Mouse (Mus musculus) adipocyte (in vitro differentiated cells): ENCODE results near the gene Tm2d3.

Experiments used
- DNase-seq: peaks from one replicate; pipeline ENCODE4 v3.0.0-alpha.2; 2016; ENCODE audit warnings: low spot score

The Tm2d3 gene

DNA sequence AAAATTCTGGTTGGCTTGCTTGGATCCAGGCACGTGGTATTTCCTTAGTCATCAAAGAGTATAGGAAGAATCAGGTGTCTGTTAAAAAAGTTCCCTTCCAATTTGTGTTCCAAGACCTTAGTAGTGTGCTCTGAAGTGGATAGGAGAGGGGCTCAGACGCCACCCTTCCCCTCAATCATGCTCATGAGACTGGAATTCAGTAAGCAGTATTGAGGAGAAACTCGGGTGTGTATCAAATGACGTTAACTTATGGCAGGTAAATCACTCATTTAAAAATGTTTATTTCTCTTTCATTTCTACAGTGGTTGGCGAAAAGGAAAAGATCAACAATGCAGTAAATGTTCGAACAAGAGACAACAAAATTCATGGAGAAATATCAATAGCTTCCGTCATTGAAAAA is at the start of gene Tm2d3:
TSS of gene Tm2d3 (plus strand) at position 301 of the 400 bp plus-strand sequence.
- DNase-seq, result no peak

DNA sequence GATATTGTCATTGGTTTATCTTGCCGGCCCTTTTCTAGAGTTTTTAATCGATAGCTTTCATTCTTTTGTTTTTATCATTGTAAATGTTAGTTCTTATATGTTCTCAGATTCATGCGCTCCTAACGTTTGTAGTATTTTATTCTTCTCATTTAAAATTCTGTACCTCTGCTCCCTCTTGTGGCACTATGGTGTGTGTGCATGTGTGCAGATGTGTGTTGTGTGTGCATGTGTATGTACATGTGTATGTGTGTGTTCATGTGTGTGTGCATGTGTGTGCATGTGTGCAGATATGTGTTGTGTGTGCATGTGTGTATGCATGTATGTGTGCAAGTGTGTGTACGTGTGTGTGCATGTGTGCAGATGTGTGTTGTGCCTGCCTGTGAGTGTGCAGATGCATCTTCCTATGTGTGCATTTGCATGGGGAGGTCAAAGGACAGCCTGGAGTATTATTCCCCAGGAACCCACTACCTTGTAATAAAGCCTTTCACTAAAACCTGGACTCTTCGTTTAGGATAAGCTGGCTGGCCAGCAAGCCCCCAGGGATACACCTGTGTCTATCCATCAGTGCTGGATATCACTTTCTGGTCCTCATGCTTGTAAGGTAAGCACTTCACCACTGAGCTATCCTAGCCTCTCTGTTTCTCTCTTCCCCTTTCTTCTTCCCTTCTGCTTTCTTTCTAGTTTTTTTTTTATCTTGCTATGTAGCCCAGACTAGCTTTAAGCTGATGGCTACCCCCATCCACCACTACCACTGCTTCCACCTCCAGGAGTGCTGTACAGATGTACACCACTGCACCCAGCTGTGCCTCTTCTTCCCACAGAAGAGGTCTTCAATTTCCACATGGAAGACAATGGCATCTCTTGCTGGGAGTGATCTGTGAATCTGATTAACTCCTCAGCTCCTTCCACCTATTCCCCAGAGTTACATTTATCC is 48.3 kb upstream of the Tm2d3 start:
- DNase-seq, result no peak

DNA sequence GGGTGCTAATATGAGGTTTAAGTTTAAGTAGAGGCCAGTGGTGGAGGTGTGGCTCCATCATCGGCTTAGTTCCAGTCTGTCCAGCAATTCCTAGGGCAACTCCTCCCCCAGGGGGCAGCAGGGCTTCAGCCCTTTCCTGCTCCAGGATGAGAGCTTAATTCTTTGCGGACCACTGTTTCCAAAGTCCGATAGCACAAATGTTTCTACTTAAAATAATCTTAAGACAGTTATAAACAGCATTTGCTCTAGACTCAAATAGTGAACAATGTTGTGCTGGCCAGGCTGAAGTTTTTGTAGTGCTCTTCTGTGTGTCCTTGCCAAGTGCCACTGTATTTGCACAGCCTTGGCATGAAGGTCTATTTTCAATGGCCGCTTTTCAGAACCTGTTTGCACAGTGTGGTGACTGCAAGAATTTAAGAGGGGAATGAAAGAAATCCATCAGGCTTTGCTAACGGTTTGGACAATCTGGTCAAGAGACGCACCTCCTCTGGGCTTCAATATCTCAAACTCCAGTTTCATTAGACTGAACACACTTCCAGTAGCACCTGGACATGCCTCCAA is 47.0 kb upstream of the Tm2d3 start:
- peak; percentile 16 for DNase-seq

DNA sequence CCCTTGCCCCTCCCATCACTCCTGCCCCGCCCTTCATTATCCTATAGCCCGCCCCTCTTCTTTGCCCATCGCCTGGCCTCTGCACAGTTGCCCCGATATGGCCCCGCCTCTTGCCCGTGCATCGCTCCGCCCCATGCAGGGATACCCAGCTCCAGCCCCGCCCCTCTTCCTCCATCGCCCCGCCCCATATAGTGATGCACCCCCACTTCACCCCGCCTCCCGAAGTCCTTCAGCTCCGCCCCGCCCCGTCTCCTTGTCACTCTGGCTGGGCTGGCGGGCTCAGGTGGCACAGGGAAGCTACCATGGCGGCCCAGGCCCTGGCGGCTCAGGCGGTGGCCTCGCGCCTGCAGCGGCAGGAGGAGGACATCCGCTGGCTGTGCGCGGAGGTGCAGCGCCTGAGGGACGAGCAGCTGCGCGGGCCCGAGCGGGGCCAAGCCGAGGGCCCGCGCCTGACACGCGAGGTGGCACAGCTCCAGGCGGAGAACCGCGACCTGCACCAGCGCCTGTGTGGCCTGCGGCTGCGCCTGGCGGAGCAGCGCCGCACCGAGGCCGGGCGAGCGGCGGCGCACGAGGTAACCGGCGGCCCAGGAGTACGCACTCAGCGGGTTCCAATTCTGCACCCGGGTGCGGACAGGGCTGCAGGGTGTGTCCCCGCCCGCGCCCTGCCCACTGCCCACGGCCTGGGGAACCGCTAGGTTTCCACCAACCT is 46.2 kb upstream of the Tm2d3 start, which contains the start of gene Tarsl2:
TSS of gene Tarsl2 (plus strand) at position 256 of the 709 bp plus-strand sequence.
- DNase-seq, result peak; percentile 87

DNA sequence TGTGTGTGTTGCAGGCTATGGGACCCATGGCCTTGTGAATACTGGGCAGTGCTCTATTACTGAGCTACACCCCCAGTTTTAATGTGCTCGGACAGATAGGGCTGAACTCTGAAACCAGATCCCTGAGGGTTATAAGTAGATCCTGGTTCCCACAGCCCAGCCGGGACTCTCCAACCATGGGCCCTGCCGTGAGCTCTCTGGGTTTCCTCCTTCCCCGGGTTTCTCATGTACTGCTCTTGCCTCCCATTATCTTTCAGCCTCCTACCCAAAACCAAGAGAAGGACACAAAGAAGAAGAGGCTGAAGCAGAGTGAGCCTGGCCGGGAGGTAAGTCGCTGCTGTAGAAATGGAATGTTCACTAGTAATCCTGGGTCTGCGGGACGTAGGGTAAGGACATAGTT is 45.0 kb upstream of the Tm2d3 start:
- DNase-seq, result no peak

DNA sequence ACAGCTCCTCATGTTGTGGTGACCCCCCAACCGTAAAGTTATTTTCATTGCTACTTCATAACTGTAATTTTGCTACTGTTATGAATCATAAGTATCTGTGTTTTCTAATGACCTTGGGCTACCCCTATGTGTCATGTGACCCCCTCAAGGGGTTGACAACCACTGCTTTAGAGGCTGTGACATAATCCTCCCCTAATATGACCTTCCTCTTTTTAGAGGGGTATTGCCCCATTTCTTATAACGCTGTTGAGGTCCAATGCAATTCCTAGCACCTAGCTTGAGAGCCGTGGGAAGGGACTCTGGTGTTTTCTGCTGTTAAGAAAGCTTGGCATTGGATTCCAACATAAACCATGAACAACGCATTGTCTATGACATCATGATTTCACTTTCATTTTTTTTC is 40.3 kb upstream of the Tm2d3 start:
- DNase-seq, result no peak

DNA sequence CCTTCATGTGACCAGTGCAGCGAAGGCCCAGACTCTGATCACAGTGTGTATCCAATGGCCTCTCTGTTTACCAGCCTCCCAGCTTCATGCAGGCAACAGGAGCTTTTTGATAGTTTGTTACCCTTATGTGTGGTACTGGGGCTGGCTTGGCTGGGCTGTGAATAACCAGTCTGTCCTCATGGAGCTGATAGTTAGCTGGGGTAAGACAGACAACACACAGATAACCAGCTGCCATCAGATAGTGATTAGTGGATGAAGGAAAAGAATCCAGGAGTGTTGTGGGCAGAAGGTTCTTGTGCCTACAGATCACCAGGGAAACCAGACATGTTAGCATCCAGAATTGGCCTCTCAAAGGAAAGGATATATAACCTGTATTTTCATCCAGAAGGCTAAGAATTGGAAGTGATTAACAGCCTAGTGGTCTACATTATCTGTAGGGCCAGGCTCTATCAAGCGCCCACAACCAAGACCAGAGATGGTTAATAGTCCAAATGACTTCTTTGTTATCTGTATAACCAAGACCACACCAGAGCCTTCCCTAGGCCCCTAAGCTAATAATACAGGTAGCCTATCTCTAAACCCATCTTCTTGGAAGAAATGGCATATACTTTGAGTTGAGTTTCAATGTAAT is 33.4 kb upstream of the Tm2d3 start:
- DNase-seq, result no peak

DNA sequence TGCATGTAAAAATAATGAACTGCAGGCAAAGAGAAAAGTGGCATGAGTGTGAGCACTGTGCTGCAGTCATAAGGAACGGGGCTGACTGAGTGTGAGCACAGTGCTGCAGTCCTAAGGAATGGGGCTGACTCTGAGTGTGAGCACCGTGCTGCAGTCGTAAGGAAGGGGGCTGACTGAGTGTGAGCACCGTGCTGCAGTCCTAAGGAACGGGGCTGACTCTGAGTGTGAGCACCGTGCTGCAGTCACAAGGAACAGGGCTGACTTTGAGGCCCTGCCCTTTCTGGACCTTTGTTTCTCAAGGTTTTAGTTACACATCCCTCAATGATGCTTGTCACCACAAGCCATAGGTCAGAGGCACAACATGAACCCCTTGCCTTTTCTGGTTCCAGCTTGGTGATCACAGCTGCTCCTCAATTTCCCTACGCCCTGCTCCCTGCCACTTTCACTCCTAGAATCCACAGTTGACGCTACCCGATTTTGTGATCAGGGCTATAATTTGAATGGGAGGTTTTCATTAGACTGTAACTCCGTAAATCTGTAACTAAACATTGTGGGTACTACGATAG is 27.7 kb upstream of the Tm2d3 start:
- DNase-seq, result no peak

DNA sequence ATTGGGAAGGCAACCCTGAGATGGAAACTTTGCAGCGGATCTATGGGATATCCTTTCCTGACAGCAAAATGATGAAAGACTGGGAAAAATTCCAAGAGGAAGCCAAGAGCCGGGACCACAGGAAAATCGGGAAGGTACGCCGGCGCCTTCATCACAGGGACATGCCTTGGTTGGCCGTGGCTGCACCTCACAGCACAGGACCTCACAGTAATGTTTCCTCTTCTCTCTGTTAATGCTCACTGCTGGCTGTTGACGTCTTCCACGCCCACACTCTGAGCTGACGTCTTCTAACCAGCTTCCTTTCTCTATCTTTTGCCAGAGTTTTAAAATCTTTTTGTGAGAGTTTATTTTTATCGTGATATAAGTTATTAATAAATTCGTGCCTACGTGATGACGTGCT is 27.1 kb upstream of the Tm2d3 start:
- no peak for DNase-seq

DNA sequence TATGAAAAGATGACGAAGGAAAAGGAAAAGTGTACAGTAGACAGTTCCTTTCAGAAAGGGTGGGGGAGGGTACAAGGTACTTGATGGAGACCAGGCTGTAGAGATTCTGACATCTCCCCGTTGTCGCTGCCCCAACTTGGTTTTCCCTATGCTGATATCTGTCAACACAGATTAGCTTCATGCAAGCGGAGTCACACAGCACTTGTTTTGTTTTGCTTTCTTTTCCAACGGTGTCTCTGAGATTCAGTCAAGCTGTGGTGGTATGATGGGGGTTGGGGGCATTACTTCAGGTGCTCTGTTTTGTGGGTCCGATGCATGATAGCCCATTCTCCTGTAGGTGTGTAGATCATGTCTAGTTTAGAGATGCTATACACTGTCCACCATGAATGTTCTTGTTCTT is 23.5 kb upstream of the Tm2d3 start:
- no peak for DNase-seq

DNA sequence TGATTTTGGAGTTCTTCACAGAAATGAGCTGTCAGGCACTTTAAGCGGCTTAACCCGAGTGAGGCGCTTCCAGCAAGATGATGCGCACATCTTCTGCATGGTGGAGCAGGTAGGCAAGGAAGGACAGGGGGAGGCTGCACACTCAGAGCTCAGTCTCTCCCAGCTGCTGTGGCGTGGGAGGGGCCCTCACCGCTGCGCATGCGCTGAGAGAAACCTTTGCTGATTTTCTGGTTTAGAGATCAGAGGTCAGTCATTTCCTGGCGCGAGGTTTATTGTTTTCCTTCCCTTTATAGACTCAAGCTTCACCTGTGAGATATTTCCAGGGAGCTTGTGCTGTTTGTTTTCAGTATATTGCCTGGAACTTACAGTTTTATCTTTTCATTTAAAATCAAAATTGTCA is 12.9 kb upstream of the Tm2d3 start:
- DNase-seq, result no peak

DNA sequence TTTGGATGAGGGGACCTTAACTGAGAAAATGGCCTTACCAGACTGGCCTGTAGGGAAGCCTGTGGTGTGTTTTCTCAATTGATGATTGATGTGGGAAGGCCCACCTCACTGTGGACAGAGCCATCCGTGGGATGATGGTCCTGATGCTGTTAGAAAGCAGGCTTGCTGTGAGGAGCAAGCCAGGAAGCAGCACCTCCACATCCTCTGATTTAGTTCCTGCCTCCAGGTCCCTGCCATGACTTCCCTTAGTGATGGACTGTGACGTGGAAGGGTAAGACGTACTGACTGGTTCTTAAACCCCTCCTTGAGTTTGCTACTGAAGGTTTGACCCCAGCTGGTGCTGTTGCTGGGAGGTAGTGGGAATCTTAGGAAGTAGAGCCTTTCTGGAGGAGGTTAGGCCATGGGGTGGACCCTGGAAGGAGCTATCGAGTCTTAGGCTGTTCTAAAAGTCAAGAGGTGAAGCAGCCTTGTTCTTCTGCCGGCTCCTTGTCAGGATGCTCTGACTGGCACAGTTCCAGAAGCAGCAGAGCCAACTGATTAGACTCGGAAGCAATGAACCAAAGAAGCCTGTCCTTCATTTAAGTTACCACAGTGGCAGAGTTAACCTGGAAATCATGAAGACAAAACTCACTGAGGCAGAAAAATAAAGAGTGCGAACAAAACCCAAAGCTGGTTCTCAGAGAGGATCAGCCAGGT is 11.9 kb upstream of the Tm2d3 start:
- DNase-seq, result no peak

DNA sequence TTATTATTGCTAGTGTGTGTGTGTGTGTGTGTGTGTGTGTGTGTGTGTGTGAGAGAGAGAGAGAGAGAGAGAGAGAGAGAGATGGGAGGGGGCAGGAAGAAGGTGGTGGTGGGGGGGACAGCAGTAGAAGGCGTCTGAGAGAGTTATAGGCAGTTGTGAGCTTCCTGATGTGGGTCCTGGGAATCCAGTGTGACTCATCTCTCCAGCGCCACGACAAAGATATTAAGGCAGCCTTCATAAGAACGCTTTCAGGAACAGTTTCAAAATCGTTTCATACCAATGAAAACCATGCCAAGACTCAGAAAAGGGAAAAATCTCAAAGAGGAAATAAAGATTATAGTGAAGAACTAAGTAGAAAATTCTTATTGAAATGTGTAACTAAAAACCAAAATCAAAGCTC is 9.8 kb upstream of the Tm2d3 start:
- no peak for DNase-seq

DNA sequence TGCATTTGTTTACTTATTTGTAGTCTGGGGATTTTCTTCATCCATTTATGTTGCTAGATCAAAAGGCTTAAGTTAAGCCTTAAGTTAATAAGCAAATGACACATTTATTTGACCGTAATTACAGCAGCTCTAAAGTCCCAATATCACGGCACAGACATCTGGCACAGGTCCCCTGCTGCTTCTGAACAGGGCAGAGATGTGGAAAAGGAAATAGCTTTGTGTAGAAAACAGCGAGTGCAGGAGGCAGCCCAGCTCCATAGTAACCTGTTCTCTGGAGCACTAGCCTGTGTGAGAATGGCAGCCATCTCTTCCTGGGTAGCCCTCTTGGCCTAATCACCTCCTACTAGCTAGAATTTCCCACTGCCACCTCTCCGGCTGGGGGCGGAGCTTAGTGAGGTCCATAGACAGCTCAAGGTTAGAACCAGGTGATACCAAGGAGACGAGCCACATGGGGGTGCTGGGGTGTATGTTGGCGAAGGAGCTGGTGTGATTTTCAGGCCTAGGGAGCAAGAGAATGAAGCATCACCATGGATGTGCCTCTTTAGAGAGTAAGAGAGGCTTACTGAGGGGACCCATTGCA is 6.6 kb upstream of the Tm2d3 start:
- no peak for DNase-seq

DNA sequence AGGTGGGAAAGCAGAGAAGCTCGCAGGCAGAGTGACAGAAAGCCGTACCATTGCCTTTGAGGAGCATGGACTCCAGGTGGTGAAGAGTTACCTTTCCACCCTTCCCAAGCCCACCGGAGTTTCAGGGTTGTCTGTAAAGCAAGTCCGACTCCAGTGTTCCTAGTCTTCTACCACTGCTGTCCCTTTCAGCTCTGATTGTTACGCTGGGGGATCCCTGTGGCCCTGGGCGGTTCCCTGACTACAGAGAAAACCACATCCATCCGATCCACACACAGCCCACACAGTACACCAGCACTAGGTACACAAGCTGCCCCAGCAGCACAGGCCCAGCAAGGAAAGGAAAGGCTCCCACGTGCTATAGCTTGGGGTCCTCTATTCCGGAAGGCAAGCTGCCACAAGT is 4.3 kb upstream of the Tm2d3 start:
- no peak for DNase-seq

DNA sequence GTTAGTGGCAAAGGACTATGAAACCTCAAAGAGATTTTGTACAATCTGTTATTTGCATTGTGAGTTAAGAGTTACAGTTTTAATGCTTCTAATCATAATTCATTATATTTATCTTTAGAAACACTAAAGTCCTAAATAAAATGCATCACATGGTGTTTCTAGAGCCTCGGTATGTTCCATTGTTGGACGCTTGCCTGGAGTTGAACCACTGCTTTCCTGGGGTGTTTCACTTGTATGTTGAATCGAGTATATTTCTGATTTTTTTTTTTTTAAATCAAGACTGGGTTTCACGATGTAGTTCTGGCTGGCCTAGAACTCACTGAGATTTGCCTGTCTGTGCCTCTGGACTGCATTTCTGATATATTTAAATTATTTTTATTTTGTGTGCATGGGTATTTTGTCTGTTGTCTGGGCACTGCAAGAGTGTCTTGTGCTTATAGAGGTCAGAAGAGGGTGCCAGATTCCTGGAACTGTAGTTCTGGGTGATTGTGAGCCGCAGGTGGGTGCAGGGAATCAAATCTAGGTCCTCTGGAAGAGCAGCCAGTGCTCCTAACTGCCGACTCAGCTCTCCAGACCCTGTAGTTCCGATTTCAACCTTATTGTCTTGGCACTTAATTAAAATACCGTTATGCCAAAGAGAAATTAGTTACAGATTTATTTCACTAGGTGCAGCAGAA is 1.1 kb downstream of the Tm2d3 start:
- DNase-seq, result no peak

DNA sequence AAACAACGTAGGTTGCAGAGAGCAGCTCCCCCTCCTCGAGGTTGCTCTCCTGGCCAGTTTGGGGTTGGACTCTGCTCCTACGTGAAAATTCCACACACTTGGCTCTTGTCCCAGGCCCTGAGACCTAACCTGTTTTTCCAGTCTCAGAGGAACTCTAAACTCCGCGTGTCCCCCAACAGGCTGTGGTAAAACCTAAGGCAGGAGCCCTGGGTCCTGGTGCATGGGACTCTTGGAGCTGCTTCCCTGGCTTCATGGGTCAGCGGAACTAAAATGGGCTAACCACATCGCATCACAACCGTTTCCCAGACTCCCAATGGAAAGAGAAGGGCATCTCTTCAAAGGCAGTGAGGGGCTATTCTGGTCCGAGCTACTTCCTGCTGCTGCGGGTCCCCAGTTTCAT is 1.9 kb downstream of the Tm2d3 start:
- DNase-seq, result no peak

DNA sequence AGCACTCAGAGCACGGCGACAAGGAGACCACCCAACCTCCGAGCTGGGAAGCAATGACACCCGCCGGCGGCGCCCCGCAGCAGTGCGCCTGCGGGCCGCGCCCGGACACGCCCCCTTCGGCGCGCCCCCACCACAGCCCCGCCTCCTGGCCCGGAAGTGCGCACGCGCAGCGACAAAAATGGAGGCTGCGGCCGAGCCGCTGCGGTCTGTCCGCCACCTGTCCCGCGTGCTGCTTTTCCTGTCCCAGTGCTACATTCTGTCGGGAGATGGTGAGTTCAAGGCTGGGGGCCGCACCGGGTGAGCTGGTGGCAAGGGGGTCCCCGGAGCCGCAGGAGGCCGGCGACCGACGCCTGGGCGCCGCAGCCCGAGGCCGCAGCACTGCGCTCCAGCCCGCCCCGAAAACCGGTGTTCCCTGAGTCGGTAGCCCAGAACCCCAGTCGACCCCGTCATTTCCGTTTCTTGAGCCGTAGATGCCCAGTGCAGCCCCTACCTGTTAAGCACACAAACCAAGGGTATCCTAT is 2.4 kb downstream of the Tm2d3 start:
- peak; percentile 73 for DNase-seq

DNA sequence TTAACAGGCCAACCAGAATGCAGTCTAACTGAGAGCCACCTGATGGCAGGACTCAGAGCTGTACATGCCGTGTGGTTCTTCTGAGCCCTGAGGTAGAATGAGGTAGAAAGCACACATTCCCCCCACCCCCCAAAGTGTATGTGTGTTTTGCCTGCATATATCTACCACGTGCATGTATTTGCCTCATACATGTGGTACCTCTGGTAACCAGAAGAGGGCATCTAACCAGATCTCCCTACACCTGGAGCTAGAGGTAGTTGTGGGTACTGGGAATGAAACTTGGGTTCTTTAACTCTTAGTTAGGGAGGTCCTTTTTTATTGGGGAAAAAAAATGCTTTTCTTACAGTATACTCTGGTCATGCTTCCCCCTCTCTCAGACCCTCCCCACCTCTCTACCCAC is 5.5 kb downstream of the Tm2d3 start:
- DNase-seq, result peak; percentile 7

DNA sequence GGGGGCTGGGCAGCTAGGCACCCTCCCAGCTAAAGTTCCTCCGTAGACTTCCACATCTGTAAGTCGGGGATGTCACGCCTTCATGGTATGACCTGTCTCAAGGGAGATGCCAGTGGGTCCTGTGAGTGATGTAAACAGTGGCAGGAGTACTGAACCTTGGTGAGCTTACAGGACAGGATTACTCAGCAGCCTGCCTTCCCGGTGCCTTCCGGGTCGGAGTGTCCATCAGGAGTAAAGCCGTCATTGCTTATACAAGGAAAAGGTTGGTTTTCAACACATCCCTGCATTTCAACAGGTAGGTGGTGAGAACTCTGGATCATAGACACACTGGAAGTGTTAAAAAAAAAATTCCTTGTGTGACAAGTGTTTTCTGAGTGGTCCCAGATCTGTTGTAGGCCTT is 11.1 kb downstream of the Tm2d3 start:
- no peak for DNase-seq
